Mouse (Mus musculus) forebrain, embryonic 13.5 days (tissue): Measurements from ENCODE around the gene Arl8b. TPM values are rescaled to one million over a fixed set of nuclear protein-coding genes. Genes with fewer than 3 reads are reported as not detected.

Experiments
- ATAC-seq: fragments of 200-750 bp; cut with Nextera tagmentation; 2 replicates; pipeline ENCODE4 v1.8.0; 2017
- H3K27ac ChIP-seq: fragments of 300-500 bp; sonication (generic); 2 replicates; pipeline ENCODE4 v1.5.1; 2015; ENCODE audit warnings: inconsistent platforms, mild to moderate bottlenecking, moderate library complexity
- H3K27me3 ChIP-seq: fragments of 300-500 bp; sonication (generic); 2 replicates; pipeline ENCODE4 v1.6.1; 2015; ENCODE audit warnings: mild to moderate bottlenecking, inconsistent platforms
- H3K36me3 ChIP-seq: fragments of 300-500 bp; sonication (generic); 2 replicates; pipeline ENCODE4 v1.6.1; 2015; ENCODE audit warnings: mild to moderate bottlenecking, inconsistent platforms; ENCODE audit not compliant: poor library complexity, severe bottlenecking
- H3K4me1 ChIP-seq: fragments of 300-500 bp; sonication (generic); 2 replicates; pipeline ENCODE4 v1.6.1; 2015; ENCODE audit warnings: inconsistent platforms
- H3K4me2 ChIP-seq: fragments of 300-500 bp; sonication (generic); 2 replicates; pipeline ENCODE4 v1.6.1; 2015; ENCODE audit warnings: inconsistent platforms, mild to moderate bottlenecking, moderate library complexity
- H3K4me3 ChIP-seq: fragments of 300-500 bp; sonication (generic); 2 replicates; pipeline ENCODE4 v1.5.1; 2015; ENCODE audit warnings: mild to moderate bottlenecking, inconsistent platforms
- H3K9ac ChIP-seq: fragments of 300-500 bp; sonication (generic); 2 replicates; pipeline ENCODE4 v1.6.1; 2015; ENCODE audit warnings: mild to moderate bottlenecking, inconsistent platforms
- H3K9me3 ChIP-seq: fragments of 300-500 bp; sonication (generic); replicated peaks from 2 replicates; pipeline ENCODE4 v1.6.1; 2016; ENCODE audit warnings: inconsistent platforms
- WGBS: fragments of 180-500 bp; shearing (Covaris S2); methylation state at CpG from one replicate; pipeline ENCODE4 v1.1.7; 2015; 5-methylcytosine and 5-hydroxymethylcytosine counted together
- polyA plus RNA-seq: library from polyadenylated mRNA; unstranded; fragments of >200 nt; fragmentation: Nextera tagmentation; extraction: Ambion mirVana; gene quantifications from 2 replicates; pipeline ENCODE4 v1.2.1, GENCODE M21; 2015

Gene Arl8b
- polyA plus RNA-seq, 1 experiment from 2014 or later: 75.7 TPM

DNA sequence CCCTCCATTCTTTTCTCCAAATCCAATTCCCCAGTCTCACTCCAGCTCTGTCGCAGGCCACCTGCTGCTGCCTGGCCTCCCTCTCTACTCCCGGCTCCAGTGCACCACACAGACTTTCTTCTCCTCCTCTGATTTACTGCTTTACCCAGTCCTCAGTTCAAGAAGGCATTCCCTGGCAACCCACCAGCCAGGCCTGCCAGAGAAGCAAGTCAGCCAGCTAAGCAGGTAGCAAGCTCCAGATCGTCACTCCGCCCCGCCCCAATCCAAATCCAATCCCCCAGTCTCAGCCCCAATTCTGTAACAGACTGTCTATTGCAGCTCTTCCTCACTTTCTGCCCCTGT, 23.2 kb upstream of the Arl8b start:
- Histone ChIP-seq H3K4me2 (no peak overlapping the region), H3K9ac (no peak overlapping the region), H3K36me3 (no peaks in the 10 kb centered on the region), H3K27me3 (no peaks in the 10 kb centered on the region), H3K27ac (no peak overlapping the region), H3K4me3 (no peak overlapping the region), H3K4me1 (no peaks in the 10 kb centered on the region), H3K9me3 (no peaks in the 10 kb centered on the region)
- ATAC-seq: no peak
- 76% methylated on average over 5 of the region's 5 CpGs for WGBS

DNA sequence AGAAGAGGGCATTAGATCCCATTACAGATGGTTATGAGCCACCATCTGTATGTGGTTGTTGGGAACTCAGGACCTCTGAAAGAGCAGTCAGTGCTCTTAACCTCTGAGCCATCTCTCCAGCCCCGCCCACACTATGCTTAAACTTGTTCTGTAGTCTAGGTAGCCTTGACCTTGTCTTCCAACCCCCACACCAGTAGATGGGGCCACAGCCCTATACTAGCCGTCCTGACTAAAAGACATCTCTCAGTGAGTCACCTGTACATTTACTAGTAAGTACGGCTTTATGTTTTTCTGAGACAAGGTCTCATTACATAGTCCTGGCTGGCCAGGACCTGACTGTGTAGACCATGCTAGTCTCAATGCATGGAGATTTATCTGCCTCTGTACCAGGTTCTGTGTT, 12.0 kb upstream of the Arl8b start:
- Histone ChIP-seq H3K4me3 (no peak overlapping the region), H3K9ac (no peak overlapping the region), H3K4me2 (no peak overlapping the region), H3K4me1 (no peaks in the 10 kb centered on the region), H3K27ac (no peak overlapping the region), H3K9me3 (no peaks in the 10 kb centered on the region), H3K27me3 (no peaks in the 10 kb centered on the region), H3K36me3 (no peaks in the 10 kb centered on the region)
- no peak for ATAC-seq
- 82% methylated on average over 3 of the region's 3 CpGs for WGBS

DNA sequence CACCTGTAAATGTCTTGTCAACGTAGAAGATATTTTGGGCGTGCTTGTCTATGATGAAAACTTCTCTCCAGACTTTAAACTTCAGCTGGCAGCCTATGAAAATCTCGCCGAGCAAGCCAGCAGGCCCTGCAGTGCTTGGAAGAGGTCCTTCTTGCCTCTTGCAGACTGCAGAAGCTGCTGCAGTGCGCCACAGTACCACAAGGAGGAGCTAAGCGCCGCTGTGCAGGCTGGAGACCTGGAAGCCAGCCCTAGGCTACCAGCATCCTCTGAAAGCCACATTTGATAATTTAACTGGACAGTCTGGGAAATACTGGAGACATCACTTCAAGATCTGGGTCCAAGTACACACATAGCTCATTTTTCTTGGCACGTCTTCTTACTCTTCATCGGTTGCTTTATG, 10.0 kb upstream of the Arl8b start:
- H3K36me3 ChIP-seq: no peaks in the 10 kb centered on the region
- no peak overlapping the region for H3K4me3 ChIP-seq
- 18% methylated on average over 9 of the region's 9 CpGs for WGBS
- H3K4me2 ChIP-seq: no peak overlapping the region
- H3K4me1 ChIP-seq: no peaks in the 10 kb centered on the region
- ATAC-seq: peak; percentile 69
- no peaks in the 10 kb centered on the region for H3K27me3 ChIP-seq
- H3K9ac ChIP-seq: no peak overlapping the region
- no peaks in the 10 kb centered on the region for H3K9me3 ChIP-seq
- no peak overlapping the region for H3K27ac ChIP-seq

DNA sequence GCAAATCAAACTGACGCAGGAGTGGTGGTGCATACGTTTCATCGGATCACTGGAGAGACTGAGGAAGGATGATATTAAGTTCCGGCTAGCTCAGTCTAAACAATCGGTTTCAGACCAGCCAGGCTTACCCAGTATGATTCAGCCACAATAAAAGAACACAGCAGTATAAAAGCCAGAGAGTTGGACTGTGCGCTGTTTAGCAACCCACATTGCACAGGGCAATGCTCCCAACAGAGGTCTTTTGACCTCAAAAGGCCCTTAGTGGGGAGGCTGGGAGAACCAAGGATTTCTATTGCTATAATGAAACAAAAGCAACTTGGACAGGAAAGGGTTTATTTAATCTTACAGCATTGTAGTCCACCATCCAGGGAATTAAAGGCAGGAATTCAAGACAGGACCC, 9.4 kb upstream of the Arl8b start:
- Histone ChIP-seq H3K9ac (no peak overlapping the region), H3K27me3 (no peaks in the 10 kb centered on the region), H3K9me3 (no peaks in the 10 kb centered on the region), H3K4me1 (no peaks in the 10 kb centered on the region), H3K4me2 (no peak overlapping the region), H3K4me3 (no peak overlapping the region), H3K36me3 (no peaks in the 10 kb centered on the region), H3K27ac (no peak overlapping the region)
- 73% methylated on average over 6 of the region's 6 CpGs for WGBS
- no peak for ATAC-seq

DNA sequence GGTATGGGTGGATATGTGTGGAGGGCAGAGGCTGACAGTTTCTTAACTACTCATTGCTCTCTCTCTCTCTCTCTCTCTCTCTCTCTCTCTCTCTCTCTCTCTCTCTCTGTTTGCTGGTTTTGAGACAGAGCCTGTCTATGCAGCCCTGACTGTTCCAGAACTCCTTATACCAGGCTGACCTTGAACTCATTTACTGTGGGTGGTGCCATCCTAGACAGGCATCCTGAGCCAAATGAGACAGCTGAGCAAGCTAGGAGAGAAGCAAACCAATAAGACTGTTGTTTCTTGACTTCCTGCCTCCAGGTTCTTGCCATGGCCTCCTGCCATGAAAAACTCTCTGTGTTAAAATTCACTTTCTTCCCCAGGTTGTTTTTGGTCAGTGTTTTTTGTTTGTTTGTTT, 6.6 kb upstream of the Arl8b start:
- no peaks in the 10 kb centered on the region for H3K27me3 ChIP-seq
- H3K9ac ChIP-seq: no peak overlapping the region
- no peak overlapping the region for H3K27ac ChIP-seq
- no peak for ATAC-seq
- no peak overlapping the region for H3K4me3 ChIP-seq
- H3K36me3 ChIP-seq: no peaks in the 10 kb centered on the region
- H3K4me1 ChIP-seq: no peaks in the 10 kb centered on the region
- H3K9me3 ChIP-seq: no peaks in the 10 kb centered on the region
- H3K4me2 ChIP-seq: no peak overlapping the region

DNA sequence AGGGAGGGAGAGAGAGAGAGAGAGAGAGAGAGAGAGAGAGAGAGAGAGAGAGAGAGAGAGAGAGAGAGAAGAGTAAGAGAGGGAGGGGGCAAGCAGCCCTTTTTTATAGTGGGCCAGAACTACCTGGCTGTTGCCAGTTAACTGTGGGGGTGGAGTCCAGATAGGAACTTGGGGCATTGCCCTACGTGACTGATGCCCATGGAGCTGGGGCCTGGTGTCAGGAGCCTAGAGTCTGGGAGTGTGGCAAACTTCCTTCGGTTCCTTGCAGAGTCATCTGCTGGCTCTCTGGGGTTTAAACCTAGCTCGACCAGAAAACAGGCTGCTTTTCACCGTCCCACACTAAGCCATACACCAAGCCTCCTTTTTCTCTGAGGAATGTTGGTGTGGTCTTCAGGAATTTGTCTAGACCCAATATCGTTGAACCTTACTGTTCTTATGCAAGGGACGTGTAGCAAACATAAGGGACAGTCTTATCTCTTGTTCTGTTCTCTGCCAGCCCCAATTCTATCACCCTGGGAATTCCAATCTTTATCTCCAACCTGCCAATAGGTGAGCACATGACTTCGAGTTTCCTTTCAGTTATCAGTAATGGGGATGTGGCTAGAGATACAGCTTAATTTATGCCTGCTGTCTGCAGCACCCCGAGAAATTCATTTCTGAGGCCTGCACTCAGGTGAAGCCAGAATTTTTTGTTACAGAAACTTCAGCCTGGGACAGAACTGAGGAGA, 5.2 kb upstream of the Arl8b start:
- no peaks in the 10 kb centered on the region for H3K36me3 ChIP-seq
- H3K9ac ChIP-seq: no peak overlapping the region
- no peaks in the 10 kb centered on the region for H3K9me3 ChIP-seq
- no peaks in the 10 kb centered on the region for H3K27me3 ChIP-seq
- H3K4me1 ChIP-seq: no peaks in the 10 kb centered on the region
- H3K4me2 ChIP-seq: no peak overlapping the region
- WGBS: 80% methylated on average over 8 of the region's 8 CpGs
- H3K27ac ChIP-seq: no peak overlapping the region
- no peak for ATAC-seq
- H3K4me3 ChIP-seq: no peak overlapping the region

DNA sequence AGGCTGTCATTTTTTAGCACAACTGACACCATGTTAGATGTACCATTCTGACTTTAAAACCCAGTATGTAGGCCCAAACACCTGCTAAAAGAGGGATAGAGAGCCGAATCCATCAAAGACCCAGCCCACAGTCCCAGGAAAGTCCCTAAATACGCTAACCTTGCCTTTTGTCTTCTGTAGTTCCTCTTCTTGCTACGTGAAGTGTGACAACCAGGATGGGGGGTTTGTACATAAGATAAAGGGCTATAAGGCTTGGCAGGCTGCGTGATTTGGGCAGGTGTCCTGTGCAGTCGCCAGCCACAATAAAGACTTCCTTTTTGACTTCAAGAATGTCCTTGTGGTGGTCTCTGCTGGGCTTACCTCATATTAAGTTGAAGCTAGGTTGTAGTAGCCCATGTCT, 4.5 kb upstream of the Arl8b start:
- WGBS: 75% methylated on average over 5 of the region's 5 CpGs
- H3K27ac ChIP-seq: no peak overlapping the region
- no peaks in the 10 kb centered on the region for H3K36me3 ChIP-seq

DNA sequence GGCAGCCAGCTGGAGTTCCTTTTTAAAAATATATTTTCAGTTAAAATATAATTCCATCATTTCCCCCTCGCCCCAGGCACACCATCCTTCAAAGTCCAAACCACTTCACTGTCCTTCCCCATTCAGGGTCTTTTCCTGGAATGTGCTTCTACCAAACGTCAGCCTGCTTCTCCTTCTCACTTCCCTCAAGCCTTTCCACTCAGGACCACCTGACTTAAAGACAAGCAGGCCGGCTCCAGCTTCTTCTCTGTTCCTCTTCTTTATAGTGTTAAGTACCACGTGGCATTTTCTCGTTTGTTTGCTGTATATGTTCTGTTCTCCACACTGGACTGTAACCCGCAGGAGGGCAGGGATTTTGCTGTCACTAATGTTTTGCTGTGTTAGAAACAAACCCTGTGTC, 1.0 kb upstream of the Arl8b start:
- no peak overlapping the region for H3K27ac ChIP-seq
- no peak overlapping the region for H3K4me2 ChIP-seq
- WGBS: 75% methylated on average over 6 of the region's 6 CpGs
- no peaks in the 10 kb centered on the region for H3K36me3 ChIP-seq
- no peaks in the 10 kb centered on the region for H3K27me3 ChIP-seq
- no peak overlapping the region for H3K4me3 ChIP-seq
- H3K4me1 ChIP-seq: peaks cover 23% of the 10 kb centered on the region
- no peak for ATAC-seq
- no peak overlapping the region for H3K9ac ChIP-seq
- no peaks in the 10 kb centered on the region for H3K9me3 ChIP-seq

More for the DNA sequence above, 4.5 kb upstream of the Arl8b start:
- Histone ChIP-seq H3K4me3 (no peak overlapping the region), H3K4me2 (no peak overlapping the region), H3K27me3 (no peaks in the 10 kb centered on the region), H3K9me3 (no peaks in the 10 kb centered on the region), H3K9ac (no peak overlapping the region), H3K4me1 (no peaks in the 10 kb centered on the region)
- ATAC-seq: no peak

DNA sequence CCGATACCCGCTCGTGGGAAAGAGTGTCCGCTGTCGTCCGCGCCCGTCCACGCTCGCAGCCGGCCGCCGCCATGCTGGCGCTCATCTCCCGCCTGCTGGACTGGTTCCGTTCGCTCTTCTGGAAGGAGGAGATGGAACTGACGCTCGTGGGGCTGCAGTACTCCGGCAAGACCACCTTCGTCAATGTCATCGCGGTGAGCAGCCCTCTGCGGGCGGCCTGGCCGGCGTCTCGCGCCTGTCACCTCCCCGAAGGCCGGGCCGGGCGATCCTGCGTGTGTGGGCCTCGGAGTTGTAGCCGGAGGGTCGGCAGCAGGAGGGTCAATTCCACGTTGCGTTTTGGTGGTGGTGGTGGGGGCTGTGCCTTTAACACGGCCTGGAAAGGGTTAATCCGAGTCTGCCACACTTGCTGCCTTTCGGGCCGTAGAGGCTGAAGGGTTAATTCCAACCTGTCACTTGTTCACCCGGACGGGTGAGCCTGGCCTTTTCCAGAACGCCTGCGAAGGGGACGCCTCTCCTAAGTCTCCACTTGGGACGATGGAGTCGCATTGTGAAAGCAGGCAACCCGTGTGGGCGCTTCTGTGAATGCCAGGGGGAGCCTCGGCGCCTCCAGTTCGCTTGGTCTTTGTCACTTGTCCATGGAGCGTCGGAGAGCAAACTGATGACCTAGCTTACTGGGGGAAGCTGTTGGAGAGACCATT, 434 bp downstream of the Arl8b start:
- Histone ChIP-seq H3K4me2 (peak overlapping the region; percentile 84), H3K27me3 (no peaks in the 10 kb centered on the region), H3K9me3 (no peaks in the 10 kb centered on the region), H3K4me1 (peaks cover 23% of the 10 kb centered on the region), H3K27ac (peak overlapping the region; percentile 78), H3K9ac (peak overlapping the region; percentile 93), H3K36me3 (no peaks in the 10 kb centered on the region), H3K4me3 (peak overlapping the region; percentile 88)
- ATAC-seq: peak; percentile 81
- under 1% methylated on average over 54 of the region's 57 CpGs for WGBS

DNA sequence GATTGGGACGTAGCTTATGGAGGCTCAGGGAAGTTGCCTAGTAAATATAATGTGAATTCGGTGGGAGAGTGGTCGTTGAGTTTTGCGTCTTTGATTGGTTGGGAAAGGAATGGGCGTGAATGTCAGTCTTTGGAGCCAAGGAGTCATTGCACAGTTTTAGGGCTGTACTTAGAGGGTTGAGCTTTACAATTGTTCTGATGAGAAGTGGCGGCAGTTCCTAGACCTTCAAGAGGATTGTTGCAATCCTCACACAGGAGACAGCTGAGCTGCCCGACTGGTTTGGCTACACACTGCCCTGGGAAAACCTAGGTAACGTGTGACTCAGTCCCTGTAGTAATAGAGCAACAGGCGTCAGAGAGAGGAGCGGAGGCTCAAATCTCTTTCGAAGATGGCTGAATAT, 1.2 kb downstream of the Arl8b start:
- H3K9me3 ChIP-seq: no peaks in the 10 kb centered on the region
- peaks cover 23% of the 10 kb centered on the region for H3K4me1 ChIP-seq
- no peak overlapping the region for H3K27ac ChIP-seq
- H3K27me3 ChIP-seq: no peaks in the 10 kb centered on the region
- H3K4me3 ChIP-seq: peak overlapping the region; percentile 88
- peak overlapping the region; percentile 93 for H3K9ac ChIP-seq
- H3K36me3 ChIP-seq: no peaks in the 10 kb centered on the region
- H3K4me2 ChIP-seq: peak overlapping the region; percentile 84
- 37% methylated on average over 11 of the region's 11 CpGs for WGBS
- ATAC-seq: no peak

DNA sequence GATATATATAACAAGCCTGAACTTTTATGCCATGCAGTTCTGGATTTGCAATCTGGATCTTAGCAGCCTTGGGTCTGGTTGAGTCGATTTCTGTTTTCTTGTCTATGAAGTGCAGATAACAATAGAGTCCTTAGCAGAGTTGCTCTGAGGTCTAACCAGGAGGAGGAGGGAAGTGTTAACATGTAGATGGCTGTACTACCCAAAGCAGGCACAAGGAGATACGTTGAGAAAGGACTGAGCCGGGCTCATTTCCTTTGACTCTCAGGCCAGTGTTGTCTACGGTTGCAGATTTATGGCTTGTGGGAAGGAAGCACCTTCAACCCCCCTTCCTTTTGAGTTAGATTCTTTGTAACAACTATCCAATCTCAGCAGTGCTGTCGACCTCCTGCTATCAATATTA, 1.9 kb downstream of the Arl8b start:
- H3K36me3 ChIP-seq: no peaks in the 10 kb centered on the region
- no peaks in the 10 kb centered on the region for H3K27me3 ChIP-seq
- peak overlapping the region; percentile 84 for H3K4me2 ChIP-seq
- peak overlapping the region; percentile 88 for H3K4me3 ChIP-seq
- WGBS: 73% methylated on average over 5 of the region's 5 CpGs
- H3K4me1 ChIP-seq: peaks cover 23% of the 10 kb centered on the region
- no peak overlapping the region for H3K27ac ChIP-seq
- H3K9me3 ChIP-seq: no peaks in the 10 kb centered on the region
- no peak for ATAC-seq
- peak overlapping the region; percentile 93; the same call in 1 of the 2 replicates for H3K9ac ChIP-seq

DNA sequence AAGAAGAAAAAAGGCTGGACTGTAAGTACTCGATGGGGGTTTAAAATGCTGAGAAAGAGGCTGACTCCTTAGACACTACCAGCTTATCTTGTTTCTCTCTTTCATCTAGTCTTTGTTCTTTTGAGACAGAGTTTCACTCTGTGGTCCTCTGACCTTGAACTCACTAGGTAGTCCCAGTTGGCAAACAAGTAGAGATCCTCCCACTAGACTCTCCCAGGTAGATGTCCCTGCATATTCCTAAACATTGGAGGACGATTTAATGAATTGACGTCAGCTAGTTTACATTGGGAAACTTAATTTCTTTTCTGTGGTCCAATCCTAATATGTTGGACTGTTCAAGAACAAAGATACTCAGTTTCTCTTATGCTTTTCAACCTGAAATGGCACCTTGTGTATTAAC, 2.7 kb downstream of the Arl8b start:
- WGBS: 88% methylated on average over 3 of the region's 3 CpGs
- Histone ChIP-seq H3K4me2 (no peak overlapping the region), H3K4me3 (no peak overlapping the region), H3K9ac (no peak overlapping the region), H3K4me1 (peaks cover 23% of the 10 kb centered on the region), H3K36me3 (no peaks in the 10 kb centered on the region), H3K27me3 (no peaks in the 10 kb centered on the region), H3K27ac (no peak overlapping the region), H3K9me3 (no peaks in the 10 kb centered on the region)
- ATAC-seq: no peak

DNA sequence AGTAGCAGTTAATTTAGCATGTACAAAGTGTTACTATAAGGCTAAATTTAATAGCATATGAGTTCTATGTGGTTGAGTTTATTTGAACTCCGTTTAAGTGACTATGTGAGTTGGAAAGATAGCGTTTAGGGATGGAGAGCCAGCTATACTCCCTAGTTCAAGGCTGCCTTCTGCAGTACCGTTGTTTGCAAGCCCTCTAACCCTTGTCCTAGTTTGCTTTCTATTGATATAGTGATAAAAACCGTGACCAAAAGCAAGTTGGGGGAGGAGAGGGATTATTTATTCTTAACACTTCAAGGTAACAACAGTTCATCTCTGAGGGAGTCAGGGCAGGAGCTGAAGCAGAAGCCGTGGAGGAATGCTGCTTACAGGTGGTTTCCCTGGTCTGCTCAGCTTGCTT, 8.6 kb downstream of the Arl8b start:
- ATAC-seq: no peak
- 84% methylated on average over 5 of the region's 5 CpGs for WGBS

More for the DNA sequence above, 8.6 kb downstream of the Arl8b start:
- Histone ChIP-seq H3K27me3 (no peaks in the 10 kb centered on the region), H3K9ac (no peak overlapping the region), H3K36me3 (no peaks in the 10 kb centered on the region), H3K27ac (no peak overlapping the region), H3K4me3 (no peak overlapping the region), H3K4me1 (peaks cover 11% of the 10 kb centered on the region), H3K9me3 (no peaks in the 10 kb centered on the region), H3K4me2 (no peak overlapping the region)
